Mouse (Mus musculus): ENCODE measurements around the gene Fignl1.

DNA sequence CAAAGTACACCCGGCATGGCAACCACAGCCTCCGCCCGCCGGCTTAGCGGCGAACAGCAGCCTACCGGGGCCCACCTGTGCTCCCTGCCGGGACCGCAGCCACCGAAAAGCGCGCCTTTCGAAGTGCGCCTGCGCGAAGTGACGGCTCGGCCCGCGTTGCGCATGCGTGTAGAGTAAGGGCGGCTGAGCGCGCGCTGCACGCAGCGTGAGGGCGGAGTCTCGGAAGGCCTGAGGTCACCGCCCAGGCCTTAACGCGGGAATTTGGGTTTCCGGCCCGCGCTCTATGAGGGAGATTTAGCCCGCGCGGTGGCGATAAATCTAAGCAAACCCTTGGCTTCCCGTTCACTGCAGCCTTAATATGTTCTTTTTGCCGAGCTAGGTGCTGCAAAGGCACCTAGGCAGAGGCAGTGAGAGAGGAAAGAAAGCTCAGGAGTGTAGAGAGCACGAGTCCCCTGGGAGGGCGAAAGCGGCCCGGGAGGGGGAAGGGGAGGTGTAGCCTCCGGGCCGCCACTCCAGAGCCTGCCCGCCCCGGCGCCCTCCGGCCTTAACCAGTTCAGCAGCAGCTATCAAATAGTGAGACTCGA, at the start of gene Fignl1:
- peak; percentile 59 for TF ChIP-seq CTCF (IDR thresholded peaks at IDR 0.05)
- no peak for TF ChIP-seq EP300 (IDR thresholded peaks at IDR 0.05; ENCODE audit: insufficient read depth, low read depth, low read length)
- peak; percentile 59; the same call in 1 of the 2 replicates for TF ChIP-seq POLR2A (IDR thresholded peaks at IDR 0.05; ENCODE audit: insufficient read depth, low read depth, low read length)
